Mouse (Mus musculus) midbrain, embryonic 16.5 days (tissue): ENCODE results near the gene Loxl1. TPM values are rescaled to one million over a fixed set of nuclear protein-coding genes. Genes with fewer than 3 reads are reported as not detected.
A peak's percentile ranks its signal among the peaks of the same experiment; 100 is the strongest.

Experiments
- ATAC-seq: fragments of 200-750 bp; cut with Nextera tagmentation; 2 replicates; pipeline ENCODE4 v1.8.0; 2017; ENCODE audit warnings: moderate TSS enrichment
- H3K27ac ChIP-seq: fragments of 300-500 bp; sonication (generic); 2 replicates; pipeline ENCODE4 v1.5.1; 2014; ENCODE audit warnings: mild to moderate bottlenecking, low read length, mixed read lengths
- H3K27me3 ChIP-seq: fragments of 300-500 bp; sonication (generic); 2 replicates; pipeline ENCODE4 v1.6.1; 2014; ENCODE audit warnings: low read depth, low read length, mixed read lengths; ENCODE audit not compliant: control insufficient read depth, insufficient read depth
- H3K36me3 ChIP-seq: fragments of 300-500 bp; sonication (generic); 2 replicates; pipeline ENCODE4 v1.6.1; 2014; ENCODE audit warnings: mild to moderate bottlenecking, low read length, moderate library complexity, mixed read lengths; ENCODE audit not compliant: control insufficient read depth, insufficient read depth
- H3K4me1 ChIP-seq: fragments of 300-500 bp; sonication (generic); 2 replicates; pipeline ENCODE4 v1.6.1; 2014; ENCODE audit warnings: mild to moderate bottlenecking, low read length, mixed read lengths; ENCODE audit not compliant: control insufficient read depth, insufficient read depth
- H3K4me2 ChIP-seq: fragments of 300-500 bp; sonication (generic); 2 replicates; pipeline ENCODE4 v1.6.1; 2014; ENCODE audit warnings: mild to moderate bottlenecking, low read length, mixed read lengths
- H3K4me3 ChIP-seq: fragments of 300-500 bp; sonication (generic); 2 replicates; pipeline ENCODE4 v1.5.1; 2014; ENCODE audit warnings: low read depth, mild to moderate bottlenecking, low read length, moderate library complexity, mixed read lengths
- H3K9ac ChIP-seq: fragments of 300-500 bp; sonication (generic); 2 replicates; pipeline ENCODE4 v1.6.1; 2014; ENCODE audit warnings: low read depth, low read length, mixed read lengths
- H3K9me3 ChIP-seq: fragments of 300-500 bp; sonication (generic); replicated peaks from 2 replicates; pipeline ENCODE4 v1.6.1; 2014; ENCODE audit warnings: mild to moderate bottlenecking, low read length, mixed read lengths; ENCODE audit not compliant: control insufficient read depth, poor library complexity, severe bottlenecking
- WGBS: fragments of 180-500 bp; shearing (Covaris S2); extraction: QIAGEN DNeasy Blood & Tissue Kit; methylation state at CpG from one replicate; pipeline ENCODE4 v1.1.7; 2014; 5-methylcytosine and 5-hydroxymethylcytosine counted together
- polyA plus RNA-seq: library from polyadenylated mRNA; unstranded; fragments of >200 nt; fragmentation: Nextera tagmentation; extraction: Ambion mirVana; gene quantifications from 2 replicates; pipeline ENCODE4 v1.2.1, GENCODE M21; 2015

The Loxl1 gene
- polyA plus RNA-seq = 4.8 and 5.1 TPM in 2 replicates

DNA sequence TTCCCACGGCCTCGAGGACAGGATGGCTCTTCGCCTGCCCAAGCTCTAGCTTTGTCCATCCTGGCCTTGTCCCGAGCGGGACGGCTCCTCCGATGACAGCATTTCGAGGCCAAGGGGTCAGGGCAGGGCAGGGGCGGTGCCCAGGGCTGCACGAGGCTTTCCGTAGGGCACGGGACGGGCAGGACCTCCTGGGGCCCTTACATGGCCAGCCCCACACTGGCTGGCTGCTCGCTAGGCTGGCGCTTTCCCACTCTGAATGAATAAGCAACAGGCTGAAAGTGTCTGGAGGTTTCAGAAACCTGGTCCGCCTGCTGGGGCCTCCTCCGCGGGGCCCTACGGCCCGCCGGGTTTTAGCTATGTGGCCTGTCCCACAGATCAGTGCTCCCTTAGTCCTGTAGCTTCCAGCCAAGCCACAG is at the start of gene Loxl1:
Gene Loxl1 (minus strand): TSS at position 243 of the 416 bp plus-strand sequence.
- peaks cover 10% of the 10 kb centered on the region for H3K4me1 ChIP-seq
- 1% methylated on average over 21 of the region's 21 CpGs for WGBS
- no peaks in the 10 kb centered on the region for H3K9me3 ChIP-seq
- no peaks in the 10 kb centered on the region for H3K36me3 ChIP-seq
- H3K4me2 ChIP-seq = peak within 1 kb of the TSS; percentile 59
- peak; percentile 34; the same call in 1 of the 2 replicates for ATAC-seq
- peak within 1 kb of the TSS; percentile 37 for H3K4me3 ChIP-seq
- H3K27ac ChIP-seq = no peak within 1 kb of the TSS
- H3K27me3 ChIP-seq = peaks cover 16% of the 10 kb centered on the region
- peak within 1 kb of the TSS; percentile 59 for H3K9ac ChIP-seq

DNA sequence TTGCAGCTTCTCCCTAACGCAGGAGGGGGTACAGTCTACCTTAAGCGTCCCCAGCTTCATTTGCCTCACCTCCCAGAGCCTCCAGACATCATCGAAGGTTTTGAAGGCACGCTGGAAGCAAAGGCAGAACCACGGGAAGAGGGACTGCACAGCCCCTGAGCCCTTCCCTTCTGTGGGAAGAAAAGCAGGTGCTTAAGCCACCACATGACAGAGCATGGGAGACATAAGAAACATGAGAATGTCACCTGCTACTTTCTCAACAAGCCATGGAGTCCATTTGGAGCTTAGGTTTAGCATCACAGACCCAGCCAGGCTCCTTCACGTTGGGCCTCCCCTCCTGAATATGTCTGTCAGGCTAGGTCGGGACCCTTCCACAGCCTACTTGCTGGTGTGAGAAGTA is 49.0 kb upstream of the Loxl1 start:
- Histone ChIP-seq H3K27me3 (no peaks in the 10 kb centered on the region), H3K36me3 (no peaks in the 10 kb centered on the region), H3K9me3 (no peaks in the 10 kb centered on the region), H3K4me3 (no peak overlapping the region), H3K4me2 (no peak overlapping the region), H3K4me1 (no peaks in the 10 kb centered on the region), H3K27ac (no peak overlapping the region), H3K9ac (no peak overlapping the region)
- no peak for ATAC-seq
- WGBS = 85% methylated on average over 7 of the region's 7 CpGs

DNA sequence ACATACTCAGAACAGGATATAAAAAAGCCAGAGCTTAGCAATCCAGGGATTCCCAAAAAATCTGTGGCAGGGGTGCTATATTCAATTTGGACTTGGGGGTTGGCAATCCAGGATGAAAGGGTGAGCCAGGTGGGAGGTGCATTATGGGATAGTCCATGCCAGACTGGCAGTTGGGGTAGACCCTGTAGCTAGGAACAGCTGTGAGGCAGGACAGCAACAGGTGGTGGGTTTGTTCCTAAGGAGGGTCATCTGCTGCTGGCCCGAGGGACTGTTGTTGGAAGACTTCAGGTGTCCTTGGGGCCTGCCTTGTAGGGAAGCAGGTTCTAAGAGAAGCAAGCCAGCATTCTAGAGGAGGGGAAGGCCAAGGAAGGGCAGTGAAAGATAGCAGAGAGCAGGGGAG is 48.4 kb upstream of the Loxl1 start:
- no peaks in the 10 kb centered on the region for H3K36me3 ChIP-seq
- WGBS = 94% methylated on average over 1 of the region's 1 CpGs
- H3K4me1 ChIP-seq = no peaks in the 10 kb centered on the region
- no peak overlapping the region for H3K9ac ChIP-seq
- no peaks in the 10 kb centered on the region for H3K9me3 ChIP-seq
- no peak overlapping the region for H3K4me2 ChIP-seq
- H3K27ac ChIP-seq = no peak overlapping the region
- no peak for ATAC-seq
- H3K4me3 ChIP-seq = no peak overlapping the region
- H3K27me3 ChIP-seq = no peaks in the 10 kb centered on the region

DNA sequence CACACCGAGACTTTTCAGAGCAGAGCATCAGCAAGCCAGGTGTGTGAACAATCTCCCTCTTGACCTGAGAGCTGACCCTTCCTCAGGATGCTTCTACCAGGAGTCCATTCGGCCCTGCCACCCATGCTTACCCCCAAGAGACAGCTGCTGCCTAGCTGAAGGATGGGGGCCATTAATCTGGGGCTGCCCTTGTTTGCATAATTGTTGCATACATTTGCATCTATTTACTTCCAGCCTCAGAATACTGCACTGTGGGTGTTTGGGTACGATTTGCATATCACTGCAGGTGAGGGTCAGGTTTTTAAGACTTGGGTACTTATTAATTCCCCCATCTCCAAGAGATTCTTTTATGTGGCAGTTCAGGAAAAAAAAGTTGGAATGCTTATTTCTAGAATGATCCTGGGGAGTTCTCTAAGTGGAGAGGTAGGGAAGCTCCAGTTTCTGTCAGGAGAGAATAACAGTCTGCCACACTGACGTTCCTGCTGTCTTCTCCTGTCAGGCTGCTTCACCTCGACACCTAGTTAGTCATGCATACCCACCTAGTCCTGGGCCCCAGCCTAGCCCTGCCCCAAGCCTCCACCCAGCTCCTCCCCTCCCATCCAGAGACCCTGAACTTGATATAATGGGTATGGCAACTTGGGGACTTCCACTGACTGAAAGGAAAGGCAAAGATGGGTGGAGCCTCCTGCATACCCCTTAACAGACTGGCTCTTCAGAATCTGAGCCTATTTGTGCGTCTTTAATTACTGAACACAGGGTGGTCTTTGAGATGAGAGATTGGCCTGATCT is 42.5 kb upstream of the Loxl1 start:
- Histone ChIP-seq H3K4me1 (peaks cover 7% of the 10 kb centered on the region), H3K36me3 (no peaks in the 10 kb centered on the region), H3K27me3 (no peaks in the 10 kb centered on the region), H3K9me3 (no peaks in the 10 kb centered on the region), H3K27ac (peak overlapping the region; percentile 38; the same call in 1 of the 2 replicates), H3K4me3 (no peak overlapping the region), H3K4me2 (no peak overlapping the region), H3K9ac (no peak overlapping the region)
- WGBS = 23% methylated on average over 6 of the region's 6 CpGs
- ATAC-seq = no peak

DNA sequence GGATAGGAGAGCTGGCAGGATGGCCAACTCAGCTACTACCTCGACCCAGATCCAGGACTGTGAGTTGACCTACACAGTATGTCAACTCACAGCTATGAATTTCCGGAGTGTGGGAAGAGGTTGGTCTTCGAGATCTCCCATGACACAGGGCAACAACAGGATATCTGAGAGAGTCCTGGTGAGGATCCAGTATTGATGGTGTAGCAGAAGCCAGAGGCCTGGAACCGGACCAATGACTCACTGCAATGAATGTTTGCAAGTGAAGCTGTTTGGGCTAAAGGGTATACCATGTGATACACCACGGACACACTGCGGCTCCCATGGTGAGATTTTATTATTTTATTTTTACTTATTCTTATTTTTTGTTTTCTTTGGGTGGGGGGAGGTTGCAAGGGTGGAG is 41.7 kb upstream of the Loxl1 start:
- Histone ChIP-seq H3K4me3 (no peak overlapping the region), H3K36me3 (no peaks in the 10 kb centered on the region), H3K4me1 (peaks cover 7% of the 10 kb centered on the region), H3K27ac (no peak overlapping the region), H3K4me2 (no peak overlapping the region), H3K9me3 (no peaks in the 10 kb centered on the region), H3K9ac (no peak overlapping the region), H3K27me3 (no peaks in the 10 kb centered on the region)
- no peak for ATAC-seq
- 90% methylated on average over 6 of the region's 6 CpGs for WGBS

DNA sequence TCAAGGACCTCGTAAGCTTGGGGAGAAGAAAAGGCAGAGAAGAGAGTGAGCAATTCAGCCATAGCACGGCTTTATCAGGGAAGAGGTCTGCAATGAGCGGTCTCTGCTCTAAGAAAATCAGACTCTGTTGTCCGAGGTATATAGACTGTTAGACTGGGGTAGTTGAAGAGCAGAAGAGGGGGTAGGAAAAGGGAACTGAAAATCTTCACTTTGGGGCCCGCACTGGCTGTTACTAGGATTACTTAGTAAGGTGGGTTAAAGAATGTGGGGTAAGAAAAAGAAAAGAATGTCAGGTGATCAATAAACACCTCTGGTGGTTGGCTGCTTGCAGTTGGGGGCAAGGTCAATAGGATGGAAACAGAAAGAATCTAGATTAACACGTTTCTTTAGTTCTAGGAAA is 40.2 kb upstream of the Loxl1 start:
- Histone ChIP-seq H3K9me3 (no peaks in the 10 kb centered on the region), H3K4me3 (no peak overlapping the region), H3K4me2 (no peak overlapping the region), H3K27me3 (no peaks in the 10 kb centered on the region), H3K9ac (no peak overlapping the region), H3K36me3 (no peaks in the 10 kb centered on the region), H3K27ac (no peak overlapping the region), H3K4me1 (peaks cover 7% of the 10 kb centered on the region)
- 90% methylated on average over 6 of the region's 6 CpGs for WGBS
- ATAC-seq = no peak

DNA sequence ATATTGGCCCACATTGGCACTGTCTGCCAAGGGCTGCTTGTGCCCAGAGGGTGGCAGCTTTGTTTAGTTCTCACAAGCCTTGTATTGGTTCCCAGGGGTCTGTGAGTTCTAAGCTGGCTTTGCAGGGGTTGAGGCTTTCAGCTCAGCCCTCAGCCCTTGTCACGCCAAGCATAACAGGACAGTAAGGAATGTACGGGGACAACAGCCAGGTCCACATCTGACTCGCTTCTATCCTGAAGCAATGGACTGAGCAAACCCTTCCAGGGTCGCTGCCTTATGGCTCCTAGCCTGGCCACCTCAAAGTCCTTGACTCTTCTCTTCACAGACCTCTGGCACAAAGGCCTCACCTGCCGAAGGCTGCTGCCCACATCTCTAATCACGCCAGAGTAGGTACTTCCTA is 34.8 kb upstream of the Loxl1 start:
- Histone ChIP-seq H3K36me3 (no peaks in the 10 kb centered on the region), H3K9me3 (no peaks in the 10 kb centered on the region), H3K27me3 (no peaks in the 10 kb centered on the region), H3K4me3 (no peak overlapping the region), H3K27ac (no peak overlapping the region), H3K4me2 (no peak overlapping the region), H3K4me1 (no peaks in the 10 kb centered on the region), H3K9ac (no peak overlapping the region)
- ATAC-seq = no peak
- WGBS = 88% methylated on average over 6 of the region's 6 CpGs

DNA sequence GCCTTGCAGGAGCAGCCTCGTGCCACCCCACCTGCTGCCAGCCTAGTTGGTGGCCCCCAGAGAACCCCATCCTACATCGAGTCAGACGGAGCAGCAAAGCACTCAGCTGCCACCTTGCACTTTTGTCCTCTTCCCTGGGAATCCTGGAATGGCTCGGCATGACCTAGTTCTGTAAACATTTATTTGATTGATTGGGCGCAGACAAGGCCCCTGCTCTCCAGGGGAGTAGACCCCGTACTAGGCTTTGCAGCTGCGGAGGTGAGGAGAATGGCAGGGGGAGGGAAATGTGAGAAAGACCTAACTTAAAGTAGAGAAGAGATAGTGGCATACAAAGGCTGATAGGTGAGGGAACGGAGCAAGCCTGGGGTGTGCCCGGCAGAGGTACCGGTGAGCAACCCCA is 33.5 kb upstream of the Loxl1 start:
- WGBS = 50% methylated on average over 10 of the region's 10 CpGs
- no peak overlapping the region for H3K4me3 ChIP-seq
- H3K4me1 ChIP-seq = no peaks in the 10 kb centered on the region

DNA sequence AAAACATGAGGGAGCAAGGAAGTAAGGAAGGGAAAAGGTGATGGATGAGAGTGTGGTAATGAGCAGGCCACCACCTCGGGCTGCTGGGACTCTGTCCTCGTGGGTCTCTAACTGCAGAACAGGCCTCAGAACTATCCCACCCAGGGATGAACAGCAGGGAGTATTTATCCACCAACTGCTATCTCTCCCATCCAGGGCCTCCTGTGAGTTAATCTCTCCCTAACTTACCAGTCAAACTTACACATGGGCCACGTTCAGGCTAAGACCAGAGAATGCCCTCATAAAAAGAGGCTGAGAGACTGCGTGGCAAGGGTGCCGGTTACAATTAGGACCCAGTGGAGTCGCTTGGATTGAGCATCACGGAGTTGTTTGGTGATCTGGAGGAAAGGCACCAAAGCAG is 33.0 kb upstream of the Loxl1 start:
- Histone ChIP-seq H3K9me3 (no peaks in the 10 kb centered on the region), H3K9ac (no peak overlapping the region), H3K27me3 (no peaks in the 10 kb centered on the region), H3K36me3 (no peaks in the 10 kb centered on the region), H3K27ac (no peak overlapping the region), H3K4me1 (no peaks in the 10 kb centered on the region), H3K4me3 (no peak overlapping the region), H3K4me2 (no peak overlapping the region)
- WGBS = 67% methylated on average over 7 of the region's 7 CpGs
- ATAC-seq = no peak

More for the DNA sequence above, 33.5 kb upstream of the Loxl1 start:
- H3K27me3 ChIP-seq = no peaks in the 10 kb centered on the region
- H3K4me2 ChIP-seq = no peak overlapping the region
- H3K9me3 ChIP-seq = no peaks in the 10 kb centered on the region
- no peak overlapping the region for H3K9ac ChIP-seq
- ATAC-seq = no peak
- no peaks in the 10 kb centered on the region for H3K36me3 ChIP-seq
- no peak overlapping the region for H3K27ac ChIP-seq
